Mouse (Mus musculus) inflammation-experienced regulatory T-cells, adult 6 months (primary cell): ENCODE measurements around the gene Inmt. TPM values are rescaled to one million over a fixed set of nuclear protein-coding genes. Genes with fewer than 3 reads are reported as not detected.
A peak's percentile ranks its signal among the peaks of the same experiment; 100 is the strongest.

Source experiments
- ATAC-seq: one replicate; pipeline ENCODE4 v1.8.0; 2017
- polyA plus RNA-seq, 3 experiments: library from polyadenylated mRNA; unstranded; fragments of 100-300 nt; shearing (Covaris generic); gene quantifications; one replicate each; pipeline ENCODE4 v1.2.1; 2017

Gene Inmt
- polyA plus RNA-seq, 3 experiments from 2014 or later, result not detected

GRCm38 (mm10) chr6:55169818-55170217, 5.0 kb downstream of the Inmt start:
- no peak for ATAC-seq

GRCm38 (mm10) chr6:55166777-55167463, 7.9 kb downstream of the Inmt start:
- peak; percentile 87 for ATAC-seq

DNA sequence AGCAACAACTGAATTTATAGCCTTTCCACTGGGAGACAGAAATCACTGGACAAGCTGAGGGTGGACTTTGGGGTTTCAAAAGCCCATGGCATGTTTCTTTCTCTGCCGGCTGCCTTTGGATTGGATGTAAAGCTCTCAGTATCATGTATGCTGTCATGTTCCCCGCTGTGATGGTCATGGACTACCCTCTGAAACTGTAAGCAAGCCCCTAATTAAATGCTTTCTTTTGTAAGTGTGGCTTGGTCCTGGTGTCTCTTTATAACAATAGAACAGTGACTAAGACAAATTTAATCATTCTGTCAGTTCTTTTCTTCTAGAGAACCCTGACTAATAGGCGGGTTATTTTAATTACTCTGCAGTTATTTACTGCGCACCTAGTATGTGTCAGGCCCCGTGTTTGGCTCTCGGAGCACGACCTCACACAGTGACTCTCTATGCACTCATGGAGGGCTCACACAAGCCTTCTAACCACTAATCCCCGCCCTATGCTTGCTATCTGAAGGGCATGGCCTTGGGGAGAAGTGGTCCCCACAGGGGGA, 11.7 kb downstream of the Inmt start:
- no peak for ATAC-seq

GRCm38 (mm10) chr6:55161311-55161761, 13.5 kb downstream of the Inmt start:
- ATAC-seq, result no peak

DNA sequence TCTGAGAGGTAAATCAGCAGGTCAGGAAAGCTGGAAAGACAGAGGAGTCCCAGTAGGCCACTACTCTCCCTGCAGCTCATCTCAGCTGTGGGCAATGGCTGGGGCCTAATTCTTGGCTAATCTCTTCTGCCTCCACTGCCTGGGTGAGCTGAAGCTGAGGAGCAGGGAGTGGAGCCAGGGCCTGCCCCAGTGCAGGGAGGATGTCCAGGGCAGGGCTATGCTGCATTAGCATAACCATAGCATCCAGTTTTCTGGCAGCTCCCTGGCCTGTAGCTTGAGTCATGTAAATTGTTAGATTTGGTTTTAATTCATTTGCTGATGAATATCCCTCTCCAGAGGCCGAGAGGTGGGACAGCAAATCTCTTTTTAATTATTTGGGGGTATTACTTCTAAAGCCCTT, 15.6 kb downstream of the Inmt start:
- no peak for ATAC-seq

- ATAC-seq, result no peak
These were observed 22.6 kb downstream of the Inmt start for GRCm38 (mm10) chr6:55152226-55152625.

- no peak for ATAC-seq
These were observed 28.7 kb downstream of the Inmt start for GRCm38 (mm10) chr6:55146138-55146537.

DNA sequence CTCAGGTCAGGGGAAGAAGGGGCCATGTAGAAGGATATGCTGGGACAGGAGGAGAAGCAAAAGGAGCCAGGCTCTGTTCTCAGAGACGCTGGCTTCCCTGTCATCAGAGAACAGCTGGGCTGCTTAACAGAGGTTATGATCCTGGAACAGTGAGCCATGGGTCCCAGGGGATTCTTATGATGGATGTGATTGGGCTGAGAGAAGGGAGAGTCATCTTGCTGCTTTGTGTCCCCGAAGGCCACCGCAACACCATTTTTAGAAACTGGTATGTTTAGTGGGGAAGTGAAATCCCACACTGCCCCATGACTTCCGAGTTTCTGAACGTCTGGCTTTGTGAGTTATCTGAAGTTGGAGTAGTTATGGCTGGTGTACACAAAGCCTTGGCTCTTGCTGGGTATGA, 29.6 kb downstream of the Inmt start:
- no peak for ATAC-seq

- ATAC-seq, result no peak
These were observed 36.5 kb downstream of the Inmt start for GRCm38 (mm10) chr6:55138343-55138742.

- no peak for ATAC-seq
These were observed 41.4 kb downstream of the Inmt start for GRCm38 (mm10) chr6:55133425-55133824.

DNA sequence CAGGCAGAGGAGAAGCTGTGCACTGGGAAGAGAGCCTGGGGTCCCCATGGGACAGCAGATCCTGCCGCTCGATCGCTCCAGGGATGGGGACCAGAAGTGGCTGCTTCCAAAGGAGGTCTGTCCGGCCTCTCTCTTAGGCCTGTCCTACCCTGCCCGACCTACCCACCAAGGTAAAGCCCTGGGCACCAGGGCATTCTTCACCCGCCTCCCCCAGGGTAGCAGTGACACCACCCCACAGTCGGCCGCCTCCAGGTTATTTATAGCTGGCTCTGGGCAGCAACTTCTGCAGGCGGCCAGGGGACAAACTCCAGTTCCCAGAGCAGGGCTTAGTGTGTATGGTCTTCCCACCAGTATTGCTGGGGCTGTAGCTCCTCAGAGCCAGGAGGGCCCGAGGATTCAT, 42.0 kb downstream of the Inmt start, which contains the start of gene Crhr2:
TSS of gene Crhr2 (minus strand) at position 223 of the 400 bp plus-strand sequence.
- no peak for ATAC-seq

- ATAC-seq, result no peak
These were observed 43.5 kb downstream of the Inmt start for GRCm38 (mm10) chr6:55131301-55131700.

GRCm38 (mm10) chr6:55130631-55131030, 44.2 kb downstream of the Inmt start:
- no peak for ATAC-seq

- ATAC-seq, result no peak
These were observed 46.5 kb downstream of the Inmt start for GRCm38 (mm10) chr6:55128391-55128790.

GRCm38 (mm10) chr6:55126576-55126975, 48.3 kb downstream of the Inmt start:
- ATAC-seq, result no peak

DNA sequence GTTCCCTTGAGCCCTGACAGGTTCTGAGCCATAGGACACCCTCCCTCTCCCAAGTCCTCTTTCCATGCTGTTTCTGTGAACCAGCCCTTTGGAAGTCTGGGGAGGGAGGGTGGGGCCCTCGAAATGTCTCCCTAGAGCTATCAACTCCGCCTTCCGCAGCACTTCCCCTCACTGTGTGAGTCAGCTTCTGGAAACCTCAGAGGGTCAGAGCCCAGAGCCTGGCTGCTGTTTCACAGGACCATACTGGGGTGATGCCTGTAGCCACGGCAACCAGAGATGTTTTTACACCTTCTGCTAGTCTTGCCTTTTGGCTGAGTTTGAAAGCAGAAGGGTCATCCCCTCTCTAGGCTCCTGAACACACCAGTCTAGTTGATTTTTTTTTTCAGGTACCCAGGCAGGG, 51.8 kb downstream of the Inmt start:
- ATAC-seq, result no peak

Other genes starting within 250 kb of the Inmt start
- 10 to 100 TPM in 2 of 3 experiments, 1 to 10 TPM in 1; 9.7 to 14.2 (median 11.4) TPM for gene Nod1, start 202.4 kb downstream of the Inmt start, polyA plus RNA-seq
- gene Ggct, start 182.1 kb downstream of the Inmt start, polyA plus RNA-seq, result 10 to 100 TPM; 30.0 to 31.4 (median 31.3) TPM
- 10 to 100 TPM; 14.1 to 44.6 (median 31.2) TPM for gene Gars, start 137.0 kb downstream of the Inmt start, polyA plus RNA-seq
- not detected for gene Crhr2, start 42.0 kb downstream of the Inmt start, polyA plus RNA-seq
- gene Mindy4, start 28.3 kb upstream of the Inmt start, polyA plus RNA-seq, result not detected
- not detected for gene Aqp1, start 161.4 kb upstream of the Inmt start, polyA plus RNA-seq
- not detected for gene Ghrhr, start 201.3 kb upstream of the Inmt start, polyA plus RNA-seq